Mouse (Mus musculus) retina, postnatal 7 days (tissue): ENCODE measurements around the gene Bptf.
"Not testable (repeated sequence)": the region's sequence is repeated elsewhere in the genome, so short reads cannot be mapped to it uniquely, and the experiment has no call there.

Experiments
- DNase-seq: peaks from one replicate; pipeline ENCODE4 v3.0.0-alpha.2; 2012; ENCODE audit warnings: low read depth, low spot score

The Bptf gene

DNA sequence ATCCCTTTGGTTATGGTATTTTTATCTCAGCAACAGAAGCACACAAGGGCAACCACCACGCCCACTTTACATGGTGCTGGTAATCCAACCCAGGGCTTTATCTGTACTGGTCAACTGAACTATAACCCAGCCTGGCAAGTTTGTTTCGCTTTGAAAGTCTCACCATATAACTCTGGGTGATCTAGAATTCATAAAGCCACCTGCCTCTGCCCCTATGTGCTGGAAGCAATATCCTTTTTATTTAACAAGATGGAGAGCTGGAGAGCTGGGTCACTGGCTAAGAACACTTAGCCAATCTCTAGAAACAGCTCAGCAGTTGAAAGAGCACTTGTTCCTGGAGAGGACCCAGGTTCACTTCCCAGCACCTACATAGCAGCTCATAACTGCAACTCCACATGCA is 144.5 kb downstream of the Bptf start:
- DNase-seq, result no peak

- not testable (repeated sequence) for DNase-seq
These were observed 145.8 kb downstream of the Bptf start for GRCm38 (mm10) chr11:106985979-106986604.
